Mouse (Mus musculus): Measurements from ENCODE around the gene Dad1. TPM values are rescaled to one million over a fixed set of nuclear protein-coding genes. Genes with fewer than 3 reads are reported as not detected.

Dad1 gene
- polyA plus RNA-seq, 1 experiment from 2014 or later: 338 TPM

GRCm38 (mm10) chr14:54203207-54203606 lies 50.7 kb downstream of the Dad1 start:
- H3K9me3 ChIP-seq (ENCODE audit: control insufficient read depth, low read length): no peaks in the 10 kb centered on the region
- no peak for DNase-seq
- H3K4me1 ChIP-seq (ENCODE audit: control insufficient read depth, insufficient read depth, low read length): 0 out of 2 replicates have a peak, but pooled peaks cover 8% of the 10 kb centered on the region
- WGBS: 89% methylated on average over 6 of the region's 6 CpGs
- H3K4me2 ChIP-seq (ENCODE audit: low read length): no peak overlapping the region
- H3K36me3 ChIP-seq (ENCODE audit: control insufficient read depth, insufficient read depth, low read length): no peaks in the 10 kb centered on the region
- no peaks in the 10 kb centered on the region for H3K27me3 ChIP-seq (ENCODE audit: control insufficient read depth, insufficient read depth, low read length)
- no peak overlapping the region for H3K9ac ChIP-seq (replicated peaks; ENCODE audit: low read length)
- ATAC-seq (ENCODE audit: low FRiP score, low TSS enrichment): no peak
- H3K4me3 ChIP-seq (replicated peaks; ENCODE audit: low read depth, low read length): no peak overlapping the region
- H3K27ac ChIP-seq (replicated peaks; ENCODE audit: low read depth, low read length): no peak overlapping the region

- DNase-seq (no peak), ATAC-seq (ENCODE audit: low FRiP score, low TSS enrichment) (no peak)
- no peak overlapping the region for H3K4me3 ChIP-seq (replicated peaks; ENCODE audit: low read depth, low read length)
- H3K9me3 ChIP-seq (ENCODE audit: control insufficient read depth, low read length): no peaks in the 10 kb centered on the region
- no peak overlapping the region for H3K27ac ChIP-seq (replicated peaks; ENCODE audit: low read depth, low read length)
- no peaks in the 10 kb centered on the region for H3K27me3 ChIP-seq (ENCODE audit: control insufficient read depth, insufficient read depth, low read length)
- no peaks in the 10 kb centered on the region for H3K36me3 ChIP-seq (ENCODE audit: control insufficient read depth, insufficient read depth, low read length)
- H3K4me1 ChIP-seq (ENCODE audit: control insufficient read depth, insufficient read depth, low read length): 0 out of 2 replicates have a peak, but pooled peaks cover 8% of the 10 kb centered on the region
- WGBS: 73% methylated on average over 8 of the region's 8 CpGs
- no peak overlapping the region for H3K9ac ChIP-seq (replicated peaks; ENCODE audit: low read length)
- no peak overlapping the region for H3K4me2 ChIP-seq (ENCODE audit: low read length)
Observed at GRCm38 (mm10) chr14:54200363-54200762, 53.5 kb downstream of the Dad1 start.

GRCm38 (mm10) chr14:54199662-54200061 lies 54.2 kb downstream of the Dad1 start:
- ATAC-seq (ENCODE audit: low FRiP score, low TSS enrichment) (no peak), DNase-seq (no peak)
- no peaks in the 10 kb centered on the region for H3K9me3 ChIP-seq (ENCODE audit: control insufficient read depth, low read length)
- 90% methylated on average over 8 of the region's 8 CpGs for WGBS
- 0 out of 2 replicates have a peak, but pooled peaks cover 2% of the 10 kb centered on the region for H3K4me1 ChIP-seq (ENCODE audit: control insufficient read depth, insufficient read depth, low read length)
- no peaks in the 10 kb centered on the region for H3K36me3 ChIP-seq (ENCODE audit: control insufficient read depth, insufficient read depth, low read length)
- no peak overlapping the region for H3K9ac ChIP-seq (replicated peaks; ENCODE audit: low read length)
- H3K4me2 ChIP-seq (ENCODE audit: low read length): no peak overlapping the region
- H3K4me3 ChIP-seq (replicated peaks; ENCODE audit: low read depth, low read length): no peak overlapping the region
- no peaks in the 10 kb centered on the region for H3K27me3 ChIP-seq (ENCODE audit: control insufficient read depth, insufficient read depth, low read length)
- no peak overlapping the region for H3K27ac ChIP-seq (replicated peaks; ENCODE audit: low read depth, low read length)

- Histone ChIP-seq H3K4me1 (ENCODE audit: control insufficient read depth, insufficient read depth, low read length) (peaks cover 8% of the 10 kb centered on the region; the same call in 1 of the 2 replicates), H3K4me2 (ENCODE audit: low read length) (no peak overlapping the region), H3K9ac (replicated peaks; ENCODE audit: low read length) (no peak overlapping the region), H3K27ac (replicated peaks; ENCODE audit: low read depth, low read length) (no peak overlapping the region), H3K27me3 (ENCODE audit: control insufficient read depth, insufficient read depth, low read length) (no peaks in the 10 kb centered on the region), H3K36me3 (ENCODE audit: control insufficient read depth, insufficient read depth, low read length) (no peaks in the 10 kb centered on the region), H3K9me3 (ENCODE audit: control insufficient read depth, low read length) (no peaks in the 10 kb centered on the region), H3K4me3 (replicated peaks; ENCODE audit: low read depth, low read length) (no peak overlapping the region)
- no peak for DNase-seq
- 70% methylated on average over 3 of the region's 3 CpGs for WGBS
- no peak for ATAC-seq (ENCODE audit: low FRiP score, low TSS enrichment)
Observed at GRCm38 (mm10) chr14:54197740-54198139, 56.2 kb downstream of the Dad1 start.

DNA sequence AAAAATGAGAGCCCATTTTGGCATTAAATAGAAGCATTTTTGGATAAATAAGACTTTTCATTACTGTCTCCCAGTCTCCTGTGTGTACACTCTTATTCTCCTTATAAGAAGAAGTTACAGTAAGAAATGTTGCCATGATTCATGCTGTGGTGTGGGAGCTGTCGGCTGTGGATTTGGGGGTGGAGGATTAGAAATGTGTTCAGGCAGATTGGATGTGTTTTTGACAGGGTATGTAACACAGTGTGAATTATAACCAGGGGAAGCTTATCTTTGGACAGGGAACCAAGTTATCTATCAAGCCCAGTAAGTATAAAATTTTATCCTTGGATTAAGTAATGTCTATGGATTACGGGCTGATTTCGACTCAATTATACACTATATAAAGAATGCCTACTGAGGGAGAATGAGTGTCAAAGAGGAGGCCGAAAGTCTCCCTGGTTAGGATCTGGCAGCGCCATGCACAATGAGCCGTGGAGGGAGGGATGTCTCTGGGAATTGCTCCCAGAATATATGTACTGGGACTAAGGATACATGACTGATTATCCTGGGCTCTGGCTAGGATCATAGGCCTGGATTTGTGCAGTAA lies 58.0 kb downstream of the Dad1 start:
- no peaks in the 10 kb centered on the region for H3K9me3 ChIP-seq (ENCODE audit: control insufficient read depth, low read length)
- H3K27ac ChIP-seq (replicated peaks; ENCODE audit: low read depth, low read length): 0 out of 2 replicates have a peak overlapping the region, but pooled peaks have one; percentile 8
- H3K9ac ChIP-seq (replicated peaks; ENCODE audit: low read length): no peak overlapping the region
- WGBS: 57% methylated on average over 6 of the region's 6 CpGs
- DNase-seq (peak; percentile 56), ATAC-seq (ENCODE audit: low FRiP score, low TSS enrichment) (peak; percentile 48; the same call in 1 of the 2 replicates)
- no peaks in the 10 kb centered on the region for H3K27me3 ChIP-seq (ENCODE audit: control insufficient read depth, insufficient read depth, low read length)
- no peaks in the 10 kb centered on the region for H3K36me3 ChIP-seq (ENCODE audit: control insufficient read depth, insufficient read depth, low read length)
- H3K4me1 ChIP-seq (ENCODE audit: control insufficient read depth, insufficient read depth, low read length): peaks cover 22% of the 10 kb centered on the region
- H3K4me2 ChIP-seq (ENCODE audit: low read length): no peak overlapping the region
- H3K4me3 ChIP-seq (replicated peaks; ENCODE audit: low read depth, low read length): no peak overlapping the region

GRCm38 (mm10) chr14:54193354-54194133 lies 60.4 kb downstream of the Dad1 start:
- WGBS: 82% methylated on average over 9 of the region's 9 CpGs
- Histone ChIP-seq H3K4me1 (ENCODE audit: control insufficient read depth, insufficient read depth, low read length) (peaks cover 30% of the 10 kb centered on the region), H3K4me3 (replicated peaks; ENCODE audit: low read depth, low read length) (no peak overlapping the region), H3K36me3 (ENCODE audit: control insufficient read depth, insufficient read depth, low read length) (no peaks in the 10 kb centered on the region), H3K27ac (replicated peaks; ENCODE audit: low read depth, low read length) (peak overlapping the region; percentile 6; the same call in 1 of the 2 replicates), H3K27me3 (ENCODE audit: control insufficient read depth, insufficient read depth, low read length) (no peaks in the 10 kb centered on the region), H3K4me2 (ENCODE audit: low read length) (no peak overlapping the region), H3K9me3 (ENCODE audit: control insufficient read depth, low read length) (no peaks in the 10 kb centered on the region), H3K9ac (replicated peaks; ENCODE audit: low read length) (no peak overlapping the region)
- no peak for DNase-seq
- ATAC-seq (ENCODE audit: low FRiP score, low TSS enrichment): no peak

DNA sequence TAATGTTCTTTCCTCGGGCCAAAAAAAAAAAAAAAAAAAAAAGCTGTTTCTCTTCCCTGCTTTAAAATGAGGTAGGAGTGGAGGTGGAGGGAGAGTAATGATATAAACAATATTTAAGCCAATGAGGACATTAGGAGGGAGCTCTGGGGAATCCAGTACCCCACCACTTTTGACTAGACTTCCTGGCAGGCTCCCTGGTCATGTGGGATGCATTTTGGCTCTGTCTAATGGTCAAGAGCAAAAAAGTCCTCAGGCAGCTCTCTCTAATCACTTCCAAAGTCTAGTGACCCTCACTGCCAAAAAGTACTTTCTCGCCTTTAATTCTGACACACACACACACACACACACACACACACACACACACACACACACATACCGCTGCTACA lies 61.4 kb downstream of the Dad1 start:
- DNase-seq (no peak), ATAC-seq (ENCODE audit: low FRiP score, low TSS enrichment) (no peak)
- H3K4me1 ChIP-seq (ENCODE audit: control insufficient read depth, insufficient read depth, low read length): peaks cover 30% of the 10 kb centered on the region
- H3K9ac ChIP-seq (replicated peaks; ENCODE audit: low read length): no peak overlapping the region
- 72% methylated on average over 3 of the region's 3 CpGs for WGBS
- H3K4me3 ChIP-seq (replicated peaks; ENCODE audit: low read depth, low read length): no peak overlapping the region
- no peaks in the 10 kb centered on the region for H3K27me3 ChIP-seq (ENCODE audit: control insufficient read depth, insufficient read depth, low read length)
- no peak overlapping the region for H3K4me2 ChIP-seq (ENCODE audit: low read length)
- H3K9me3 ChIP-seq (ENCODE audit: control insufficient read depth, low read length): no peaks in the 10 kb centered on the region
- no peak overlapping the region for H3K27ac ChIP-seq (replicated peaks; ENCODE audit: low read depth, low read length)
- no peaks in the 10 kb centered on the region for H3K36me3 ChIP-seq (ENCODE audit: control insufficient read depth, insufficient read depth, low read length)

DNA sequence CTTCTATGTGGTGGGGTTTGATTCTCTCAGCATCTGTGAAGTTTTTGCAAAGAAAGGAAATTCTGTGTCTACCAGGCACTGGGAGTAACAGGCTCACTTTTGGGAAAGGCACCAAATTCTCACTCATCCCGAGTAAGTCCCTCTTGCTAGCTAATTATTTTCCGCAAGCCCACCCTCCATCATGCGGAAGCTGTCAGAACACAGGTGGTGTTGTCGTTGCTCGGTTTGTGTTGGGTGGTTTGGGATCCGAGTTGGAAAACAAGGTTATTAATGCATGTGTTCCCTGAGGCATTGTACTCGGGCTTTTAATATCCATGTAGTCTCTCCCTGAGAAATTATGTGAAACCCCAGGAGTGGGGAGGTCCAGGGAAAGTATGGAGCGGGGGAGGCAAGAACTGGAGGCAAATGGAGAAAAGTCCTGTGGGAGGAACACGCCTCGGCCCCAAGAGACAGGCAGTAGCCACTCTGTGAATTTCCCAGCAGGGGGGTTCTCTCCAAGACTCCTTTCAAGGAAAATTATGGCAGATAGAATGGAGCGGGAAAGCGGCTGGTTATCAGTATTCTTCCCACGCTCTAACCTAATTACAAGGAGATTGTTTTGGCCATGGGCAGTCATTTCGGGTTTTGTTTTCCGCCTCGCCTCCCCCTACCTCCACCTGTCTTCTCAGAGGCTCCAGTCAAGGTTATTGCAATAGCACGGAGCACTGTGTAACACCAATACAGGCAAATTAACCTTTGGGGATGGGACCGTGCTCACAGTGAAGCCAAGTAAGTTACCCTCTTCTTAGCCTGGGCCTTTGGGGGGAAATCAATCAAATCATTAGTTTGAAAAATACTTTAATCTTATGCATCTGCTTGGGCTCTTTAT lies 62.1 kb downstream of the Dad1 start:
- H3K27ac ChIP-seq (replicated peaks; ENCODE audit: low read depth, low read length): peak overlapping the region; percentile 66
- H3K27me3 ChIP-seq (ENCODE audit: control insufficient read depth, insufficient read depth, low read length): no peaks in the 10 kb centered on the region
- no peaks in the 10 kb centered on the region for H3K36me3 ChIP-seq (ENCODE audit: control insufficient read depth, insufficient read depth, low read length)
- DNase-seq: peak; percentile 60
- no peak overlapping the region for H3K4me2 ChIP-seq (ENCODE audit: low read length)
- no peak overlapping the region for H3K4me3 ChIP-seq (replicated peaks; ENCODE audit: low read depth, low read length)
- H3K9me3 ChIP-seq (ENCODE audit: control insufficient read depth, low read length): no peaks in the 10 kb centered on the region
- 52% methylated on average over 18 of the region's 18 CpGs for WGBS
- ATAC-seq (ENCODE audit: low FRiP score, low TSS enrichment): no peak
- peaks cover 30% of the 10 kb centered on the region for H3K4me1 ChIP-seq (ENCODE audit: control insufficient read depth, insufficient read depth, low read length)
- no peak overlapping the region for H3K9ac ChIP-seq (replicated peaks; ENCODE audit: low read length)

Measured in midbrain, embryonic 14.5 days (tissue).